Mouse (Mus musculus) E14TG2a.4 (cell line): Measurements from ENCODE around the gene Rab11fip3.

Experiments
- CTCF ChIP-seq: conservative IDR thresholded peaks from 2 replicates; pipeline ENCODE4 v1.5.1; 2014; ENCODE audit warnings: low read length
- NANOG ChIP-seq: IDR thresholded peaks from 2 replicates; pipeline ENCODE4 v1.6.1; 2014; ENCODE audit warnings: borderline replicate concordance, low read length, mixed read lengths
- POU5F1 ChIP-seq: IDR thresholded peaks from 2 replicates; pipeline ENCODE4 v1.6.1; 2014; ENCODE audit warnings: low read length, borderline replicate concordance

- TF ChIP-seq CTCF (no peak), POU5F1 (no peak), NANOG (no peak)
These were observed 125.6 kb downstream of the Rab11fip3 start for GRCm38 (mm10) chr17:25943769-25944168.
